ENCODE assay signal across 11 mouse cellular contexts in the genomic region with DNA sequence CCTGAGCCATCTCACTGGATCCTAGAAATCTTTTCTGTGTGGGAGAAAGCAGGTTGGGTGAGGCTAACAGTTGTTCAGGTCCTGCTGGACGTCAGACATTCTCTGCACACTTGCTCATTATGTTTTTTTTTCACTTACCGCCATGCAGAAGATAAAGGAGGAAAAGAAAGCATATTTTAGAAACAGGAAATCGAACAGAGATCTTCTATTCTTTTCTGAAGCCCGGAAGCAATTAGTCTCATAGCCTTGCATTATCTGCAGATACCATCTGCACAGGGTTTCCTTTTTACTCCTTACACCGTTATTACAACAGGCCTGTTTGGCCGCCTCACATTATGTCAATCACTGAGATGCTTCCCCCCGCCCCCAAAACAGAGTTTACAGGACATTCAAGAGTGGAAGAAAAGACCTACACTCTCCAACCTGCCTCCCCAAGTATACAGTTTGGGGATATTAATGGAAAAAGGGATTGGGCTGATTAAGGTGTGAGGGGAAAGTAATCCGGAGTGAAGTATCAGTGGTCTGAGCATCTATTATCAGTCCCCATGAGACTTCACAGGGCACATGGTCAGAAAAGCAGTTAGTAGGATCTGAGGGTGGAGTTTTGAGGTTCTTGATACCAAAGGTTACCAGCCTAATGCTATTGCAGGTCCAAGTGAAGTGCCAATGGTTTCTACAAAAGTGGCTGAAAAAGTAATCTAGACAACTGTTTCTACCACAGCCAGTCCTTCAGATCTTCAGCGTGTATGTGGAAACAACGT. TPM values are rescaled to one million over a fixed set of nuclear protein-coding genes. Genes with fewer than 3 reads are reported as not detected.
DNase-seq lines count a peak whose midpoint lies in the region; ATAC-seq lines count a peak whose summit lies in the region.
"Had no signal": no experiment of that assay in that cellular context is flagged by ENCODE, and none has a peak within 500 bp of the region (broad histone marks: within the 10 kb centered on the region; RNA-seq: fewer than 3 reads in every experiment).

No protein-coding gene starts in this region.

- ATAC-seq in common myeloid progenitor, adult 5-6 weeks (replicated peaks; ENCODE audit: low read depth, poor library complexity, severe bottlenecking): peak; percentile 98
- ATAC-seq: hindbrain, embryonic 16.5 days; Patski had no signal

- peak; percentile 17 for DNase-seq in kidney, adult 9 months
- no peak for DNase-seq in kidney, adult 8-10 months
- peak; percentile 44 for DNase-seq in CD4-positive, CD25-positive, alpha-beta regulatory T cell, adult 2 months (ENCODE audit: low read depth, low spot score)
- DNase-seq in lung, postnatal 36 days: peak; percentile 51
- DNase-seq in yolk sac, embryonic 10.5 days (ENCODE audit: low spot score): no peak
- no peak for DNase-seq in testis, postnatal 14 days (ENCODE audit: low spot score)
- DNase-seq: cerebellum, adult 8-10 months; thymus, postnatal 25 days had no signal

RNA-seq across cellular contexts. Expression of a gene that starts 40.2 kb away (rescaled TPM):
- total RNA-seq in common myeloid progenitor, adult 5-6 weeks (2017): 169 and 185 TPM in 2 replicates

RNA-seq across cellular contexts. Expression of a gene that starts 40.3 kb away (rescaled TPM):
- 7.4 and 9.5 TPM in 2 replicates for total RNA-seq in common myeloid progenitor, adult 5-6 weeks (2017)

RNA-seq across cellular contexts. Expression of a gene that starts 45.1 kb away (rescaled TPM):
- total RNA-seq in common myeloid progenitor, adult 5-6 weeks (2017): 7.9 and 8.1 TPM in 2 replicates

RNA-seq across cellular contexts. Expression of a gene that starts 55.7 kb away (rescaled TPM):
- total RNA-seq in common myeloid progenitor, adult 5-6 weeks (2017): 6,063 and 10,653 TPM in 2 replicates

RNA-seq across cellular contexts. Expression of a gene that starts 57.8 kb away (rescaled TPM):
- 84.5 and 111 TPM in 2 replicates for total RNA-seq in common myeloid progenitor, adult 5-6 weeks (2017)

Comparison
In these comparisons a context has a peak if more than half of its experiments do, and no peak if none do; other contexts are left out.
1. DNase-seq: peak in kidney, adult 9 months (single experiment), CD4-positive, CD25-positive, alpha-beta regulatory T cell, adult 2 months (single experiment) and lung, postnatal 36 days (single experiment); none in kidney, adult 8-10 months (0 of 2), yolk sac, embryonic 10.5 days (single experiment) and testis, postnatal 14 days (single experiment).